Mouse (Mus musculus) layer of hippocampus, adult 11-12 months (tissue): ENCODE measurements around the gene 4930558K02Rik.

ENCODE experiments used
- DNase-seq: peaks from one replicate; pipeline ENCODE4 v3.0.0; 2022; ENCODE audit warnings: low spot score

4930558K02Rik gene

GRCm38 (mm10) chr1:161951009-161951779 is 28.2 kb downstream of the 4930558K02Rik start:
- no peak for DNase-seq

DNA sequence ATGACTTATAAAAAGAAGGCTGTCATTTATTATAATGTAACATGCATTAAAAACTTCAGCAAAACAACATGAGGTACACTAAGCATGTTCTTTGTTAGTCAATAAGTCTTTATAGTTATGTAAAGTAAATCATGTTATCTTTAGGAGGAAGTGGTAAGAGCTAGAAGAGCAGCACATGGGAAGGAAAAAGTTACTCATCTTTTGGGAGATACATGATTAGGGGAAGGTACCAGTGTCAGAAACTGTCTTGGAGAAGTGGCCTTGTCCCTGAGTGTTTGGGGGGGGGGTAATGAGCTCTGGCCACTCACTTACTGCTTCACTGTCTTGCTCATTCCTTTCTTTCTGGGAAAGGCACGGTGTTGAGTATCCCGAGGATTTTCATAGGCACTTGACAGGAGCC is 37.4 kb downstream of the 4930558K02Rik start:
- no peak for DNase-seq

DNA sequence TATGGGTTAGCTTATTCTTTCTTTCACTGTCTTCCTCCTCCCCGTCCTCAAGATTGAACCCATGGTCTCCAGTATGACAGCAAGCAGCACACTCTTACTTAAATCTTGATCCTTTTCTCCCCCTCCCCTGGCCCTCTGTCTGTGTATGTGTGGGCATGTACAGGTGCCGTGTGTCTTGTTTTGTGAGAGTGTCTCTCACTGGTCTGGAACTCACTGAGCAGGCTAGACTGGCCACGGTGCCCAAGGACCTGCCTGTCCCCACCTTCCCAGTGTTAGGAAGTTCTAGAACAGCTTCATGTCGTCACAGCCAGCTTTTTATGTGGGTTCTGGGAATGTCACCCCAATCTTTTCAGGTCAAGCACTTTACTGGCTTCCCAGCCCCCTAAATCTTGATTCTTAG is 47.1 kb downstream of the 4930558K02Rik start:
- DNase-seq, result no peak

- peak; percentile 8 for DNase-seq
Observed at GRCm38 (mm10) chr1:161931817-161932216, 47.6 kb downstream of the 4930558K02Rik start.

- DNase-seq, result no peak
Observed at GRCm38 (mm10) chr1:161931313-161931712, 48.1 kb downstream of the 4930558K02Rik start.

DNA sequence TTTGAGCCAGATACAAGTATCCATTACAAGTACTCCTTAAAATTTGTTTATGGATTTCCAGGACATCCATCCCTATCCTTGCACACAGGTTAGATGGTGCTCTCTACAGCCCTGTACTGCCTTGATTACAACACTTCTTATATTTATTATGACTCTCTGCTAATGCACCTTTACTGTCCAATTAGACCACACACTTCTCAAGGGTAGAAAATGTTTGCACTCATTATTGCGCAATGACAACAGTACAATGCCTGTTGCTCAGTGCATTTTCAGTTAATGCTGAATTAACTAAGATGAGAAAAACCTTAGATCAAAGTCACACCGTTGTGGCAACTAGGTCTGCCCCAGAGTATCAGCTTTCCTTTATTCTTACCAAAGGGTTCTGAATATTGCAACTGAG is 51.5 kb downstream of the 4930558K02Rik start:
- no peak for DNase-seq

DNA sequence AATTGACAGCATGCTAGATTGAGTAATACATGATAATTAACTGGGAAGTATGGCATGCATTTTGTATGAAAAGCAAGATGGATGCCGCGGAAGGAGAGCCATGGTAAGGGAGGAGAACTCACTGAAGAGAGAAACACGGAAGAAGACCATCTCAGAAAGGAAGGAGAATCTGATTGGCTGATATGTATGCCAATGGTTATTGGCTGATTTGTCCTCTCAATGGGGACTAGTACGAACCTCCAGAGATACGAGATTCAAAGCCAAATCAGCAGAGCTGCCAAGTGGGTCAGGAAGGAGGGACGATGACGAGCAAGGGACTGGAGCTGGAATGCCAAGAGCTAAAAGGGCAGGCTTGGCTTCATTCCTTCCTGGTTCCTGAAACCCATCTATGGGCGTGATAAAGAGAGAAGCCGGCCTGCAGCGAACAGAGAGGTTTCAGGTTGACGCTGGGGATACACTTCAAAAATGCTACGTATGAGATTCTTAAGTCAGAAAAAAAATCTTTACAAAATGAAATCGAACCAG is 54.1 kb downstream of the 4930558K02Rik start:
- no peak for DNase-seq

GRCm38 (mm10) chr1:161924321-161924720 is 55.1 kb downstream of the 4930558K02Rik start:
- DNase-seq, result no peak

- DNase-seq, result no peak
Observed at GRCm38 (mm10) chr1:161921928-161922327, 57.5 kb downstream of the 4930558K02Rik start.

DNA sequence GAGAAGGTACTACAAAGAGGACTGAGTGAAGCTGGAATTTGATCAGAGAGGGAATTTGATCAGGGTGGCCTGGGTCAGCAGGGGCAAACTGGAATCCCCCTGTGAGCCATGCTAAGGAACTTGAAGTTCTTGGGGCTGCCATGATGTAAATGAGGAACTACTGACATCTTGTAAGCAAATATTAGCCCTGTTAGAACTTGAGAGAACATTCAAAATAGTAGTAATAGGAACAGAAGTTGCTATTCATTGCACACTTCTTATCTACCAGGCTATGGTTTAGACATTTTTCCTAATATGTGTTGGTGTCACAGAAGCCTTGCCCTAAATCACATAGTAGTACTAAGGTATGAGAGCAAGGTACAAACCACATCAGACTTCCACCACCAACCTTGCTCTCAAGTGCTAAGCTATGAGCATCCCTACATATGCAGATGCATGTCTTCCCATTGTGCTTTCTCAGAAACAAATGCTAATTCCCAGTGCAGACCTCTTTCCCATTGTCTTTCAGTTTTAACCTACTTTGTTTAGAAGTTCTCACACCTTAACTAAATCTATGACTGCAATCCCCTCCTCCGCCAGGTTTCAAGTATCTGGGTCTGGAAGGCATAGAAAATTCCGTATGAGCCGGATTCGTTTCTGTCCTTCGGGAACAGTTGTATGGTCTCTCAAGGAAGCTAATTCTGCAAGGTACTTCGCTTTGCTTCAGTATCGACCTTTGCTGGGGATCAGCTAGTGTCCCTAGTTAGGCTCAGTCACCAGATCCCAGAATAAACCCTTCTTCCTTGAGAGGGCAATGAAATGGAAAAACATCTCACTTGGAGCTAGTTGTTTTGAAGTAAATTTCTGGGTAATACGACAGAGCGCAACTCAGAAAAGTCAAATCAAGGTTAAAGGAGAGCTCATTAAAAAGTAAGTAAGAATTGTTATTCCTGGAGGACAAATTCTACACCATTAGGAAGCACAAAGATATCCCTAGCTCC is 58.7 kb downstream of the 4930558K02Rik start:
- DNase-seq, result no peak

DNA sequence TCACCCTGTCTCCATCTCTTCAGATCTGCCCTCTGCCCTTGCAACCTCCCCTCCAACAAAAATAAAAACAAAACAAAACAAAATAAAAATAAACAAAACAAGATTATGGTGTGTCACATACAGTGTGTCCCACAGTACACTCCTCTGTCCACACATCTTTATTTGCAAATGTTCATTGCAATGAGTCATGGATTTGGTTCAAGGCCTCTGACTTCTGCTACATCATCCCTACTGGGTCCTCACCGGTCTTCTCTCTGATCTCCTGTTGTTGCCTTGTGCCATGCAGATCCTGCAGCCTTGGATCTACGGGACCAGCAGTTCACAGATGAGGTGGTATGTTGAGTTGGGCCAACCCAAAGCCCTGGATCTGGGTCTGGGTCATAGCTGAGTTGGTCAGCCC is 59.8 kb downstream of the 4930558K02Rik start:
- DNase-seq, result no peak

GRCm38 (mm10) chr1:161918682-161919372 is 60.6 kb downstream of the 4930558K02Rik start:
- no peak for DNase-seq

DNA sequence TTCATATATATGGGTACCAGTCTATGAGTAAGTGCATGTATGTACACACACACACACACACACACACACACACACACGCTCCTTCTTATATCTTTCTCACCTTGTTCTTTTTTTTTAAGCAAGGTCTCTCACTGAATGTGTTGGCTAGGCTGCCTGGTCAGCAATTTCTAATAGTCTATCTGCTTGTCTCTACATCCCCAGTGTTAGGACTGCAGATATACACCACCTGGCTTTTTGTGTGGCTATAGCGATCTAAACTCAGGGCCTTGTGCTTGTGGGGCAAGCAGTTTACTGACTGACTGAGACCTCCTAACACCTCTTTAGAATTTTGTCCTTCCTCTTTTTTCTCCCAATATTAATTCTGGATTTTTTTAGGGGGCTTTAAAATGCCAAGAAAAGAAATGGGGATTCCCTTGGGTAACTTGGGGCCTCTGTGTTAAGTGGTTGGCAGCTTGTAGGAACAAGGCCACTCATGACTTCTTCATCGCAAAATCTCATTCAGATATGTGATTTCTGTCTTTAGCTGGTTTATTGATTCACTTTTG is 61.4 kb downstream of the 4930558K02Rik start:
- DNase-seq, result no peak

GRCm38 (mm10) chr1:161916036-161916435 is 63.4 kb downstream of the 4930558K02Rik start:
- DNase-seq, result no peak

DNA sequence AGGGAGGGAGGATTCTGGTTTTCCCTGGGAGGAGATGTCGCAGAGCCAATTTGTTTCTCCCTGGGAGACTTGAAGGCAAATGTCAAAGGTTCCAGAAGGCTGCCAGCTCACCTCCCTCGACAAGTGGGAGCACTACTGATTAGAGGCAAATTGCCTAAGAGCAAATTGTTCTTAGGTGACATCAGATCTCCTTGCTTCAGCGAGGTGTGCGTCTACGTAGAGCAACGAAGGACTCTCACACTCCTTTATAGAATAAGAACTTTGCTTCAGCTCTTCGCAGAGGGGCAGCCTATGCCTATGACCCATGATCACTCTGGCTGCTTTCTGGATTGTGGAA is 65.8 kb downstream of the 4930558K02Rik start:
- no peak for DNase-seq

GRCm38 (mm10) chr1:161912940-161913647 is 66.3 kb downstream of the 4930558K02Rik start:
- DNase-seq, result no peak

GRCm38 (mm10) chr1:161909074-161909473 is 70.4 kb downstream of the 4930558K02Rik start:
- no peak for DNase-seq

DNA sequence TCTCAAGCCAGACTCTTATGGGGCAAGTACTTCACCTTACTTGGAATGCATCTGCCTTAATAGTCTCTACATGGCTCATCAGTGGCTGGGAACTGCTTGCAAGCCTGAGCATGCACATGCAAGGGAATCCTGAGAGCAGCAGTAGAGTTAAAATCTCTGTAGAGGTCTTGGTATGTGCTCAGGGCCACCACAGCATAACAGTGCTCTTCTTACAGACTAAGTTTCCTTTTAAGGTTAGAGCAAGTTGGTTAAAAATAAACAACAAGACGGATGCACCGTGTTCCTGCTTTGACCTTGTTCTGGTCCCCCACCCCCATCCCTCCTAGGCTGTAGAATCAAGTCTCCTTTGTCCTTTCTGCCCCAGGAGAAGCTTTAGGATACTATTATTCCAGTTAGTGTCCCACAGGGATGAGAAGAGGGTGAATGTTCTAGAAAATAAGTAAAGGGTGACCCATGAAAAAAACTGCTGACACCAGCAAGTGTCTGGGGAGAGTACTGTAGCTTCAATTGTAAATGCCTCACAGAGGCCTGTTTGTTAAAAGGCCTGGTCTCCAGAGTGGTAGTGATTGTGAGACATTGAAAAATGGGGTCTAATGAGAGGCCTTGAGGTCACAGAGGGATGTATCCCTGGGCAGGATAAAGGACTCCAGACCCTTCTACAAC is 71.5 kb downstream of the 4930558K02Rik start:
- DNase-seq, result no peak

GRCm38 (mm10) chr1:161907111-161907510 is 72.3 kb downstream of the 4930558K02Rik start:
- DNase-seq, result no peak

DNA sequence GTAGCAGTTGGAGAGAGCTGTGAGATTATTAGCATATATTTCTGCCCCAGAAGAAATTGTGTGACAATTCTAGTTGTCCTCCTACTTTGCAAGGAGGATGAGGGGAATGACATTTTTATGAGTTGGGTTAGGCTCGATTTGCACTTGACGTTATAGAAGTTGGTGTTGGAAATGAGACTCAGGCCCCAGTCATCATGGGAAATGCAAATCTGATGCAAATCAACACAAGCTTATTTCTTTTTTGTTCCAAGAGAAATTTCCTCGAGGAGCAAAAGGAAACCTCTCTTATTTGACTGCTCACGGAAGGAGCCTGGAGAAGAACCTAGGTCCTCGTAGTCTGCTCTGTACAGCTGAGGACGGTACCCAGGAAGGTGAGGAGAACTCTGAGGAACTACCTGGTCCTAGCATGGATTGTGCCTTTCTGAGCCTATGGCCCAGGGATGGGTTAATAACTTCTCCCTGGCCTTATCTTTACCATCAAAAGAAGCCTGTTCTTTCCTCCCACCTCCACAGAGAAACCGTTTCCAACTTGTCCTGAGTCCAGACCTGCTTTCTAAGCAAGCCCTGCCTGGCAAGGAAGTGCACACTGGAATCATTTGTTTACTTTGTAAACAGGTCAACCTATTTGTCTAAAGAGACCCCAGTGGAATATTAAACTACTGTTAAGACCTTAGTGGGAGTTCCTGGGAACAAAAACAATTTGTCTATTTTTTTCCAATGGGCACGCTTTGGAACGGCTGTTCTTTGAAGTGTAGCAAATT is 76.6 kb downstream of the 4930558K02Rik start:
- no peak for DNase-seq
